Mouse (Mus musculus): ENCODE data around the gene Lsr.

DNA sequence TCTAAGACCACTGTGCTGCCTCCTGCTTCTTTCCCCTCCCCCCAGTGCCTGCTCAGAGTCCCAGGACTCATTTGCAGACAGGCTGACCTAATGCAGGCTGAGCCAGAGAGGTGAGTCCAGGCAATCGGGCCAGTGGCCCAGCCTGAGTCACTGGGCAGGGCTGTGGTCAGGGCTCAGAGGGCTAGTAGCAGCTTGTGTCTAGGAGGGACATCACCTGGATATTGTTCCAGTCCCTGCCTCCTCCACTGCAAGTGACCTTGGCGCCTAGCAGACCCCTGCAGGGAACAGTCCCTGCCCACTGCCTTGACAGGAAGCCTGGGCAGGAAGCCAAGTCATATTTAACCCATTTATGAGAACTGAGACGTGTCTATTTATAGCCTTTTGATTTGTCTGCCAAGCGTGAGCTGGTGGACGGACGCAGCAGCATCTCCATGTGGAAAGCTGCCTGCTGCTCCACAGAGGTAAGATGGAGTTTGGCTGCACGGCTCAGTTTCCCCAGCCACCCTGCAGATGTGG, 27.3 kb upstream of the Lsr start:
- TF ChIP-seq CTCF (IDR thresholded peaks at IDR 0.05) (peak; percentile 14; the same call in 1 of the 2 replicates), EP300 (IDR thresholded peaks at IDR 0.05) (peak; percentile 91)

Data from lung, postnatal 0 days (tissue).